Mouse (Mus musculus): ENCODE data around the gene Rplp1.

Rplp1 gene

GRCm38 (mm10) chr9:61914203-61914916, at the start of gene Rplp1:
Gene Rplp1 (minus strand): TSS chr9:61914542.
- DNase-seq: peak; percentile 97

- DNase-seq: no peak
These were observed 49.0 kb upstream of the Rplp1 start for GRCm38 (mm10) chr9:61963356-61963755.

- DNase-seq: no peak
These were observed 46.8 kb upstream of the Rplp1 start for GRCm38 (mm10) chr9:61961181-61961580.

GRCm38 (mm10) chr9:61960753-61961152, 46.4 kb upstream of the Rplp1 start:
- peak; percentile 75 to 80 for DNase-seq

- DNase-seq: no peak
These were observed 45.7 kb upstream of the Rplp1 start for GRCm38 (mm10) chr9:61959921-61960569.

GRCm38 (mm10) chr9:61954707-61955106, 40.4 kb upstream of the Rplp1 start:
- no peak for DNase-seq

GRCm38 (mm10) chr9:61952241-61952640, 37.9 kb upstream of the Rplp1 start:
- no peak for DNase-seq

- peak; percentile 64 to 67 for DNase-seq
These were observed 33.3 kb upstream of the Rplp1 start for GRCm38 (mm10) chr9:61947402-61948346.

GRCm38 (mm10) chr9:61946623-61947401, 32.5 kb upstream of the Rplp1 start, which contains the start of gene Kif23:
Gene Kif23 (minus strand): TSS chr9:61946774.
- peak; percentile 93 to 96 for DNase-seq

- no peak for DNase-seq
These were observed 31.8 kb upstream of the Rplp1 start for GRCm38 (mm10) chr9:61945973-61946611.

- no peak for DNase-seq
These were observed 26.7 kb upstream of the Rplp1 start for GRCm38 (mm10) chr9:61941054-61941453.

- no peak for DNase-seq
These were observed 19.0 kb upstream of the Rplp1 start for GRCm38 (mm10) chr9:61933333-61933732.

GRCm38 (mm10) chr9:61932009-61932408, 17.7 kb upstream of the Rplp1 start:
- DNase-seq: no peak

GRCm38 (mm10) chr9:61925086-61925660, 10.8 kb upstream of the Rplp1 start:
- DNase-seq: no peak

- DNase-seq: no peak
These were observed 6.0 kb upstream of the Rplp1 start for GRCm38 (mm10) chr9:61920331-61920730.

GRCm38 (mm10) chr9:61919464-61919863, 5.1 kb upstream of the Rplp1 start:
- DNase-seq: no peak

- DNase-seq: no peak
These were observed 3.1 kb upstream of the Rplp1 start for GRCm38 (mm10) chr9:61917436-61917835.

GRCm38 (mm10) chr9:61916986-61917385, 2.6 kb upstream of the Rplp1 start:
- no peak for DNase-seq

- DNase-seq: no peak
These were observed 1.2 kb upstream of the Rplp1 start for GRCm38 (mm10) chr9:61915393-61916005.

GRCm38 (mm10) chr9:61914917-61915300, 567 bp upstream of the Rplp1 start:
- no peak for DNase-seq
